Mouse (Mus musculus): ENCODE measurements around the gene Sgk1. TPM values are rescaled to one million over a fixed set of nuclear protein-coding genes. Genes with fewer than 3 reads are reported as not detected.

Gene Sgk1
- polyA plus RNA-seq, 1 experiment from 2014 or later, result 44.4 TPM

GRCm38 (mm10) chr10:21845601-21846282 is 36.2 kb upstream of the Sgk1 start:
- 76% methylated on average over 10 of the region's 10 CpGs for WGBS
- Histone ChIP-seq H3K36me3 (ENCODE audit: control insufficient read depth, insufficient read depth, low read length) (no peaks in the 10 kb centered on the region), H3K4me3 (ENCODE audit: low read length) (no peak overlapping the region), H3K9ac (ENCODE audit: low read depth, low read length) (no peak overlapping the region), H3K9me3 (ENCODE audit: control insufficient read depth, low read length) (no peaks in the 10 kb centered on the region), H3K4me2 (ENCODE audit: low read length) (no peak overlapping the region), H3K27me3 (replicated peaks; ENCODE audit: control insufficient read depth, insufficient read depth, low read length) (no peaks in the 10 kb centered on the region), H3K4me1 (ENCODE audit: control insufficient read depth, insufficient read depth, low read depth, low read length) (no peaks in the 10 kb centered on the region), H3K27ac (ENCODE audit: low read depth, low read length) (no peak overlapping the region)
- no peak for ATAC-seq

GRCm38 (mm10) chr10:21846366-21846765 is 35.6 kb upstream of the Sgk1 start:
- no peak for ATAC-seq
- Histone ChIP-seq H3K4me3 (ENCODE audit: low read length) (no peak overlapping the region), H3K9me3 (ENCODE audit: control insufficient read depth, low read length) (no peaks in the 10 kb centered on the region), H3K27ac (ENCODE audit: low read depth, low read length) (no peak overlapping the region), H3K4me2 (ENCODE audit: low read length) (no peak overlapping the region), H3K27me3 (replicated peaks; ENCODE audit: control insufficient read depth, insufficient read depth, low read length) (no peaks in the 10 kb centered on the region), H3K9ac (ENCODE audit: low read depth, low read length) (no peak overlapping the region), H3K36me3 (ENCODE audit: control insufficient read depth, insufficient read depth, low read length) (no peaks in the 10 kb centered on the region), H3K4me1 (ENCODE audit: control insufficient read depth, insufficient read depth, low read depth, low read length) (no peaks in the 10 kb centered on the region)
- WGBS, result 97% methylated on average over 9 of the region's 9 CpGs

DNA sequence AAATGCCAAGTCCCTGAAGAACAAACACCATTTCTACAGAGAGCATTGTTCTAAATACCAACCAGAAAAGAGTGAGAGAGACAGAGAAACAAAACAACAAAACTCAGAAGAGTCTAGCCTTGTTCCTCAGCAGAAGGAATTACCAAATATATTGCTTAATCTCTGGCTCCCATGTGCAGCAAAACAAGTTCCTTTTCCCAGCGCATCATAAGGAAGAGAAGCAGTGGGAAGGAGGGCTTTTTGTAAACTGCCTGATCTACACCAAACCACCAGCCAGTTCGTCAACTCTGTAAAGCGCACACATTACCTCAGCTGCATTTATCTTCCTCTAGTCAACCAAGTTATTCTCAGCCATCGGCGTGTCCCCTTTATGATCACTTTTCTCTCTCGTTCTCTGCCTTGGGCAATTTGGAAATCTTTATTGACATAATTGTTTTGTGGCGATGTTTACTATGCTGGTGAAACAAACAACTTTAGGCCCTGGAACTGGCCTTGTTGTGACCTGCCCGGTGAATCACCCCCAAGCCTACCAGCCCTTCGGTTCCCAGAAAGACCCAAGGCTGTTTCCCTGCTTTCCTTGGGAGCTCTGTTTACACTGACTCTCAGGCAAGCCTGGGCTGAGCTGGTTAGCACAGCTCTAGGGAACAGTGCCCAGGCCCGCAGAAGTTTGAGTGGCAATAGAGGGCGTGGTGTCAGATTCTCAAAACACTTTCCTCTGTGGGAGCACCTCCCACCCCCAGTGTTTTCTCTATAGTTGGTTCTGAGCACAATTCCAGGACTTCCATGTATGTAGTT is 34.8 kb upstream of the Sgk1 start:
- Histone ChIP-seq H3K9me3 (ENCODE audit: control insufficient read depth, low read length) (no peaks in the 10 kb centered on the region), H3K27me3 (replicated peaks; ENCODE audit: control insufficient read depth, insufficient read depth, low read length) (no peaks in the 10 kb centered on the region), H3K4me2 (ENCODE audit: low read length) (no peak overlapping the region), H3K4me3 (ENCODE audit: low read length) (no peak overlapping the region), H3K27ac (ENCODE audit: low read depth, low read length) (no peak overlapping the region), H3K9ac (ENCODE audit: low read depth, low read length) (no peak overlapping the region), H3K4me1 (ENCODE audit: control insufficient read depth, insufficient read depth, low read depth, low read length) (no peaks in the 10 kb centered on the region), H3K36me3 (ENCODE audit: control insufficient read depth, insufficient read depth, low read length) (no peaks in the 10 kb centered on the region)
- WGBS, result 88% methylated on average over 11 of the region's 11 CpGs
- ATAC-seq, result no peak

DNA sequence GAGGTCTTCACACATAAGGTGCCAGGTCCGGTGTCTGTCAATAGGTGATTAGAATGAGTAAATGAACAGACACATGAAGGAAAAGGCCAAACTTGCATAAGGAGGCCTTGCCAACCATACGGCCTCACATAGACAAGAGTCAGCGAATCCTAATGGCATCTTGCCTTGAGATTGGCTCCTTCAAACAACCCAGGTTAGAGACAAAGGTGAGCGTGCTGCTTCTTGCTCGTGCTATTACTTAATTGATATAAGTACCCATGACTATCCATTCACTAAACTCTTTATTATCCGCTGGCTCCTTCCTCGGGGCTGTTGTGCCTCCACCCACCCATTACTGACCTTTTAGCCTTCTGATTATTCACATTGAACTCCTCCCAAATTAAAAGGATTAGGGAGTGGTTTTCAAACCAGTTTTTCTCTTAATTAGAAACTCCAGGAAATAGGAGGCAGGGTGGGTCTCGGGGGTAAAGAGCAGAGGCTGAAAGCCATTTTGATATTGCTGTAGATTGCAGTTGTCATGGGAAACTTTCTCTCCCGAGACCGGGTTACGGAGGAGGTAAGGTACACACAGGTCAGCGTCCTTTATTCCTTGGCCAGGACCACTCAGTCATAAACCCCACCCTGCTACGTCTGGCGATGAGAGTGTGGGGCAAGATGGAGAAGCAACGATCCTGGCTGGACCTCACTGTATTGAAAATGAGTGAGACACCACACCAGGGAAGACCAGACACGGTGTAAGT is 33.9 kb upstream of the Sgk1 start:
- no peaks in the 10 kb centered on the region for H3K27me3 ChIP-seq (replicated peaks; ENCODE audit: control insufficient read depth, insufficient read depth, low read length)
- no peaks in the 10 kb centered on the region for H3K4me1 ChIP-seq (ENCODE audit: control insufficient read depth, insufficient read depth, low read depth, low read length)
- no peaks in the 10 kb centered on the region for H3K36me3 ChIP-seq (ENCODE audit: control insufficient read depth, insufficient read depth, low read length)
- no peak overlapping the region for H3K4me3 ChIP-seq (ENCODE audit: low read length)
- WGBS, result 81% methylated on average over 16 of the region's 16 CpGs
- ATAC-seq, result no peak
- H3K4me2 ChIP-seq (ENCODE audit: low read length), result no peak overlapping the region
- no peaks in the 10 kb centered on the region for H3K9me3 ChIP-seq (ENCODE audit: control insufficient read depth, low read length)
- H3K27ac ChIP-seq (ENCODE audit: low read depth, low read length), result no peak overlapping the region
- no peak overlapping the region for H3K9ac ChIP-seq (ENCODE audit: low read depth, low read length)

DNA sequence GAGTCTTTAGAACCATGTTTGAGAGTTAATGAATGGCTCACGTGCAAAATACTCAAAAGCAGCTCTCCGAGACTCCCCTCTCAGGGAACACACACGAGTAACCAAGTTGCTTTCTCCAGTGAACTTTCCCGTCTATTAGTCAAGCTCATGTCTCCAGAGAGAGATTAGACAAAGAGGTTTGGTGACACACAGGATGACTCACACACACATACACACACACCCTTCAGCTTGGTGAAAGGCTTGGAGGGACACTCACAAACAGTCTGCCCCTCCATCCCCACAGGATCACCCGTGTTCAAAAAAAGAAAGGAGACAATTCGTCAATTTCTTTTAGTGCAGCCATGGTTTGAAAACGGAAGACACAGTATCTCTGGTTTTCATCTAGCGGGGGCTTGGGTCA is 32.7 kb upstream of the Sgk1 start:
- Histone ChIP-seq H3K27me3 (replicated peaks; ENCODE audit: control insufficient read depth, insufficient read depth, low read length) (no peaks in the 10 kb centered on the region), H3K4me2 (ENCODE audit: low read length) (no peak overlapping the region), H3K9me3 (ENCODE audit: control insufficient read depth, low read length) (no peaks in the 10 kb centered on the region), H3K4me1 (ENCODE audit: control insufficient read depth, insufficient read depth, low read depth, low read length) (no peaks in the 10 kb centered on the region), H3K9ac (ENCODE audit: low read depth, low read length) (no peak overlapping the region), H3K36me3 (ENCODE audit: control insufficient read depth, insufficient read depth, low read length) (no peaks in the 10 kb centered on the region), H3K27ac (ENCODE audit: low read depth, low read length) (no peak overlapping the region), H3K4me3 (ENCODE audit: low read length) (no peak overlapping the region)
- WGBS, result 82% methylated on average over 8 of the region's 8 CpGs
- ATAC-seq, result no peak

DNA sequence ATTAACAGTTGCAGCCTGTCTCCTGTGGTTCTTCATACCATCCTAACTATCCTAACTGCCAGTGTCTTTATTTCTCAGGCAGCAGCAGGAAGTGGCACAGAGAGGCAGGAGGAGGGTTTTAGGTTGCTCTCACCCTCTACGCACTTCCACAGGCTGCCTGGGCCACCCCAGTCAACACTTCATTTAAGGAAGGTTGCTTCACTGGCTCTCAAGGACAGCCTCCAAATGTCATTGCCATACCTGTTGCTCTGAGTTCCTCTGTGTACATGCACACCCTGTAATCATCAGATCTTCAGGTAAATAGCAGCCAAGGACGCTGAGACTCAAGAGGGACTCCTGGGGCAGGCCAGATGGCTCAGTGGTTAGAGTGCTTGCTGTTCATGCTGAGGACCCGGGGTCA is 31.7 kb upstream of the Sgk1 start:
- Histone ChIP-seq H3K36me3 (ENCODE audit: control insufficient read depth, insufficient read depth, low read length) (no peaks in the 10 kb centered on the region), H3K4me2 (ENCODE audit: low read length) (no peak overlapping the region), H3K4me1 (ENCODE audit: control insufficient read depth, insufficient read depth, low read depth, low read length) (no peaks in the 10 kb centered on the region), H3K9me3 (ENCODE audit: control insufficient read depth, low read length) (no peaks in the 10 kb centered on the region), H3K27ac (ENCODE audit: low read depth, low read length) (no peak overlapping the region), H3K9ac (ENCODE audit: low read depth, low read length) (no peak overlapping the region), H3K27me3 (replicated peaks; ENCODE audit: control insufficient read depth, insufficient read depth, low read length) (no peaks in the 10 kb centered on the region), H3K4me3 (ENCODE audit: low read length) (no peak overlapping the region)
- ATAC-seq, result no peak
- 94% methylated on average over 3 of the region's 3 CpGs for WGBS

DNA sequence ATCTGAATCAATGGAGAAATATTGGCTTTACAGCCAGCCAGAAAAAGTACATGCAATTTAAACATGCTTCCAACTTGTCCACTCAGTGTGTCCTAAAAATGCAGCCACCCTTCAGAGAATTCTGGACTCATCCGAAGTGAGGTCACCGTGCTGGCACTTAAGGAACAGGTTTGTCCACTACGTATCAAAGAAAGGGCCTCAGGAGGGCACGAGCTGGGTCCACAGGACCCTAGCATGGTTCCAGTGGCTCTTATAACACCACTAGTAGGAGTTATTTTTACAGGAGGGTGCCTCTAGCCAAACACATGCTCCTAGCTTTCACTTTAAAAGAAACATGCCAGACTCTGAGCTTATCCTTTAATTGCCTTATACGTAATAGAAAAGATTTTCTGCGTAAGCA is 28.9 kb upstream of the Sgk1 start:
- no peaks in the 10 kb centered on the region for H3K27me3 ChIP-seq (replicated peaks; ENCODE audit: control insufficient read depth, insufficient read depth, low read length)
- H3K27ac ChIP-seq (ENCODE audit: low read depth, low read length), result no peak overlapping the region
- WGBS, result 96% methylated on average over 6 of the region's 6 CpGs
- no peak for ATAC-seq
- no peaks in the 10 kb centered on the region for H3K36me3 ChIP-seq (ENCODE audit: control insufficient read depth, insufficient read depth, low read length)
- H3K9me3 ChIP-seq (ENCODE audit: control insufficient read depth, low read length), result no peaks in the 10 kb centered on the region
- no peaks in the 10 kb centered on the region for H3K4me1 ChIP-seq (ENCODE audit: control insufficient read depth, insufficient read depth, low read depth, low read length)
- no peak overlapping the region for H3K4me3 ChIP-seq (ENCODE audit: low read length)
- H3K4me2 ChIP-seq (ENCODE audit: low read length), result no peak overlapping the region
- no peak overlapping the region for H3K9ac ChIP-seq (ENCODE audit: low read depth, low read length)

- 92% methylated on average over 14 of the region's 14 CpGs for WGBS
- Histone ChIP-seq H3K27ac (ENCODE audit: low read depth, low read length) (no peak overlapping the region), H3K4me2 (ENCODE audit: low read length) (no peak overlapping the region), H3K36me3 (ENCODE audit: control insufficient read depth, insufficient read depth, low read length) (no peaks in the 10 kb centered on the region), H3K9ac (ENCODE audit: low read depth, low read length) (no peak overlapping the region), H3K4me1 (ENCODE audit: control insufficient read depth, insufficient read depth, low read depth, low read length) (no peaks in the 10 kb centered on the region), H3K9me3 (ENCODE audit: control insufficient read depth, low read length) (no peaks in the 10 kb centered on the region), H3K27me3 (replicated peaks; ENCODE audit: control insufficient read depth, insufficient read depth, low read length) (no peaks in the 10 kb centered on the region), H3K4me3 (ENCODE audit: low read length) (no peak overlapping the region)
- ATAC-seq, result no peak
Measured at GRCm38 (mm10) chr10:21853566-21854328, 28.2 kb upstream of the Sgk1 start.
